Mouse (Mus musculus): ENCODE measurements around the gene Wdr86. TPM values are rescaled to one million over a fixed set of nuclear protein-coding genes. Genes with fewer than 3 reads are reported as not detected.
"Not testable (repeated sequence)": the region's sequence is repeated elsewhere in the genome, so short reads cannot be mapped to it uniquely, and the experiment has no call there.

Wdr86 gene
- 1.3 and 2.5 TPM in 2 replicates for polyA plus RNA-seq (2012; rRNA removed)

DNA sequence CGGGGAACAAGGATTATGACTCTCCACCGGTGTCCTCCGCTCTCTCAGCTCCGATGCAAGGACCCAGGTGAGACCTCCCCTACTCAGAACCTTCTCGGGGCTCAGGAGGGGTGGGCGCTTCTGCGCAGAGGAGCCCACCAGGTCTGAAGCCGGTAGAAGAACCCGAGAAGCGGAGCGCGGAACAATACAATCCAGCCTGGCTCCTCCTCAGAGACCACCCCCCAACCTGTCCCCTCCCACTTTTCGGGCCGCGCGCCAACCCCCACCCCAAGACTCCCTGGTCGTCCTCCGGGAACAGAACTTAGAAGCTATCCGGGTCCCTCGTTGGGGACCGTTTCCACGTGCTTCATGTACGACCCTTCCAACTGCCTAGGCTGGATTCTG is at the start of gene Wdr86:
Gene Wdr86, minus strand, starts transcription at position 240 of the 384 bp plus-strand sequence.
- H3K4me3 ChIP-seq (ENCODE audit: low read depth, low read length), result peak within 1 kb of the TSS; percentile 61
- no peaks in the 10 kb centered on the region for H3K36me3 ChIP-seq (ENCODE audit: control insufficient read depth, insufficient read depth, low read length)
- H3K27me3 ChIP-seq (ENCODE audit: control insufficient read depth, insufficient read depth, low read length), result peaks cover 26% of the 10 kb centered on the region
- peak; percentile 24; the same call in 1 of the 2 replicates for TF ChIP-seq POLR2A (IDR thresholded peaks at IDR 0.05; ENCODE audit: low read depth, low read length)
- TF ChIP-seq CTCF (IDR thresholded peaks at IDR 0.05; ENCODE audit: extremely low read depth, insufficient read length, insufficient replicate concordance, low read depth, low read length), result no peak
- H3K4me1 ChIP-seq (ENCODE audit: control insufficient read depth, insufficient read depth, insufficient read length, low read length), result peaks cover 15% of the 10 kb centered on the region
- H3K27ac ChIP-seq (ENCODE audit: insufficient read depth, low read depth, low read length), result no peak within 1 kb of the TSS
- 3% methylated on average over 23 of the region's 23 CpGs for WGBS

- H3K4me1 ChIP-seq (ENCODE audit: control insufficient read depth, insufficient read depth, insufficient read length, low read length), result no peaks in the 10 kb centered on the region
- no peaks in the 10 kb centered on the region for H3K27me3 ChIP-seq (ENCODE audit: control insufficient read depth, insufficient read depth, low read length)
- H3K27ac ChIP-seq (ENCODE audit: insufficient read depth, low read depth, low read length), result no peak overlapping the region
- TF ChIP-seq CTCF (IDR thresholded peaks at IDR 0.05; ENCODE audit: extremely low read depth, insufficient read length, insufficient replicate concordance, low read depth, low read length) (peak; percentile 62; the same call in 1 of the 2 replicates), POLR2A (IDR thresholded peaks at IDR 0.05; ENCODE audit: low read depth, low read length) (no peak)
- 53% methylated on average over 15 of the region's 15 CpGs for WGBS
- no peak overlapping the region for H3K4me3 ChIP-seq (ENCODE audit: low read depth, low read length)
- no peaks in the 10 kb centered on the region for H3K36me3 ChIP-seq (ENCODE audit: control insufficient read depth, insufficient read depth, low read length)
These were observed 49.5 kb upstream of the Wdr86 start for GRCm38 (mm10) chr5:24779881-24780512.

- Histone ChIP-seq H3K36me3 (ENCODE audit: control insufficient read depth, insufficient read depth, low read length) (no peaks in the 10 kb centered on the region), H3K27ac (ENCODE audit: insufficient read depth, low read depth, low read length) (no peak overlapping the region), H3K27me3 (ENCODE audit: control insufficient read depth, insufficient read depth, low read length) (no peaks in the 10 kb centered on the region), H3K4me1 (ENCODE audit: control insufficient read depth, insufficient read depth, insufficient read length, low read length) (no peaks in the 10 kb centered on the region), H3K4me3 (ENCODE audit: low read depth, low read length) (no peak overlapping the region)
- TF ChIP-seq POLR2A (IDR thresholded peaks at IDR 0.05; ENCODE audit: low read depth, low read length), result no peak
- no peak for TF ChIP-seq CTCF (IDR thresholded peaks at IDR 0.05; ENCODE audit: extremely low read depth, insufficient read length, insufficient replicate concordance, low read depth, low read length)
These were observed 48.8 kb upstream of the Wdr86 start for GRCm38 (mm10) chr5:24779321-24779720.

GRCm38 (mm10) chr5:24778843-24779140 is 48.3 kb upstream of the Wdr86 start:
- Histone ChIP-seq H3K4me3 (ENCODE audit: low read depth, low read length) (no peak overlapping the region), H3K27me3 (ENCODE audit: control insufficient read depth, insufficient read depth, low read length) (no peaks in the 10 kb centered on the region), H3K36me3 (ENCODE audit: control insufficient read depth, insufficient read depth, low read length) (no peaks in the 10 kb centered on the region), H3K27ac (ENCODE audit: insufficient read depth, low read depth, low read length) (no peak overlapping the region), H3K4me1 (ENCODE audit: control insufficient read depth, insufficient read depth, insufficient read length, low read length) (no peaks in the 10 kb centered on the region)
- TF ChIP-seq POLR2A (IDR thresholded peaks at IDR 0.05; ENCODE audit: low read depth, low read length) (no peak), CTCF (IDR thresholded peaks at IDR 0.05; ENCODE audit: extremely low read depth, insufficient read length, insufficient replicate concordance, low read depth, low read length) (no peak)
- 74% methylated on average over 13 of the region's 13 CpGs for WGBS

DNA sequence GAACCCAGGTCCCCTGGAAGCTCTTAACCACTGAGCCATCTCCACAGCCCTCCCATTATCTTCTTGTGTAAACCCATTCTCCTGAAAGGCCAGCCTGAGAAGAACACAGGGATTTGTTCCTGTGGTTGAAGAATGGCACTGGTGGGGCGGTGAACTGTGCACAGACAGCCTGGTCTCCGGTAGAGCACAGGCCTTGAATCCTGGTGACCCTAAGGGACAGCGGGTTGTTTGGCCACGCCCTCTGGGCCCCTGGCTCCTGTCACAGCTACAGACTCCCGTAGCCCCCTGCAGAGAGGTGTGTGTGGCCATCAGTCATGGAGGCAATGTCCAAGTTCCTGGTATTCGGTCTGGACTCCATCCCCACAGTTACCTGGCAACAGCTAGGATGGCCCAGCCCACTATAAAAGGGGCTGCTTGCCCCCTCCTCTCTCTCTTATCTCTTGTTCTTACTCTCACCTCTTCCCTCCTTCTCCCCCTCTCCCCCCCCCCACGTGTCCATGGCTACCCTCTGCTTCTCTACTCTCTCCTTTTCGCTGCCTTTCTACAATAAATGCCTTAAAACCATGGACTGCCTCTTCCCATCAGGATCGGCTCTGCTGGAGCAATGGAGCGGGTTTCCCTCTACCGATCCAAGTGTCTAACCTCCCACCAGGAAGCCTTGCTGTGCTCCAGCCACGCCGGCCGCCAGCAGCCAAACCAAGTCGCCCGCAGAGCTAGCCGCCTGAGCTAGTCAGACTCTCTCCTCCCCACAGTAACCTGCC is 47.7 kb upstream of the Wdr86 start:
- H3K4me1 ChIP-seq (ENCODE audit: control insufficient read depth, insufficient read depth, insufficient read length, low read length), result no peaks in the 10 kb centered on the region
- H3K36me3 ChIP-seq (ENCODE audit: control insufficient read depth, insufficient read depth, low read length), result no peaks in the 10 kb centered on the region
- 52% methylated on average over 17 of the region's 17 CpGs for WGBS
- no peaks in the 10 kb centered on the region for H3K27me3 ChIP-seq (ENCODE audit: control insufficient read depth, insufficient read depth, low read length)
- H3K27ac ChIP-seq (ENCODE audit: insufficient read depth, low read depth, low read length), result no peak overlapping the region
- TF ChIP-seq POLR2A (IDR thresholded peaks at IDR 0.05; ENCODE audit: low read depth, low read length) (no peak), CTCF (IDR thresholded peaks at IDR 0.05; ENCODE audit: extremely low read depth, insufficient read length, insufficient replicate concordance, low read depth, low read length) (no peak)
- no peak overlapping the region for H3K4me3 ChIP-seq (ENCODE audit: low read depth, low read length)

- H3K27me3 ChIP-seq (ENCODE audit: control insufficient read depth, insufficient read depth, low read length), result no peaks in the 10 kb centered on the region
- no peaks in the 10 kb centered on the region for H3K36me3 ChIP-seq (ENCODE audit: control insufficient read depth, insufficient read depth, low read length)
- H3K27ac ChIP-seq (ENCODE audit: insufficient read depth, low read depth, low read length), result no peak overlapping the region
- WGBS, result 62% methylated on average over 4 of the region's 4 CpGs
- no peak overlapping the region for H3K4me3 ChIP-seq (ENCODE audit: low read depth, low read length)
- TF ChIP-seq CTCF (IDR thresholded peaks at IDR 0.05; ENCODE audit: extremely low read depth, insufficient read length, insufficient replicate concordance, low read depth, low read length), result no peak
- no peak for TF ChIP-seq POLR2A (IDR thresholded peaks at IDR 0.05; ENCODE audit: low read depth, low read length)
- H3K4me1 ChIP-seq (ENCODE audit: control insufficient read depth, insufficient read depth, insufficient read length, low read length), result no peaks in the 10 kb centered on the region
These were observed 46.2 kb upstream of the Wdr86 start for GRCm38 (mm10) chr5:24776681-24777080.

- H3K27me3 ChIP-seq (ENCODE audit: control insufficient read depth, insufficient read depth, low read length); H3K4me1 ChIP-seq (ENCODE audit: control insufficient read depth, insufficient read depth, insufficient read length, low read length); H3K36me3 ChIP-seq (ENCODE audit: control insufficient read depth, insufficient read depth, low read length); H3K4me3 ChIP-seq (ENCODE audit: low read depth, low read length); H3K27ac ChIP-seq (ENCODE audit: insufficient read depth, low read depth, low read length): not testable (repeated sequence)
- 91% methylated on average over 16 of the region's 16 CpGs for WGBS
These were observed 44.0 kb upstream of the Wdr86 start for GRCm38 (mm10) chr5:24774549-24774948.

Measured in small intestine, adult 2 months (tissue).